Mouse (Mus musculus) heart, embryonic 15.5 days (tissue): ENCODE results near the gene Acap2. TPM values are rescaled to one million over a fixed set of nuclear protein-coding genes. Genes with fewer than 3 reads are reported as not detected.

ENCODE experiments used
- ATAC-seq: fragments of 200-750 bp; cut with Nextera tagmentation; replicated peaks from 2 replicates; pipeline ENCODE4 v1.8.0; 2017; ENCODE audit warnings: low read depth, moderate TSS enrichment; ENCODE audit not compliant: insufficient number of reproducible peaks, insufficient read depth, low FRiP score
- H3K27ac ChIP-seq: fragments of 300-500 bp; sonication (generic); 2 replicates; pipeline ENCODE4 v1.5.1; 2015; ENCODE audit warnings: mild to moderate bottlenecking, inconsistent platforms
- H3K27me3 ChIP-seq: fragments of 300-500 bp; sonication (generic); 2 replicates; pipeline ENCODE4 v1.6.1; 2015; ENCODE audit warnings: inconsistent platforms
- H3K36me3 ChIP-seq: fragments of 300-500 bp; sonication (generic); 2 replicates; pipeline ENCODE4 v1.6.1; 2015; ENCODE audit warnings: mild to moderate bottlenecking, inconsistent platforms
- H3K4me1 ChIP-seq: fragments of 300-500 bp; sonication (generic); replicated peaks from 2 replicates; pipeline ENCODE4 v1.6.1; 2015; ENCODE audit warnings: inconsistent platforms
- H3K4me2 ChIP-seq: fragments of 300-500 bp; sonication (generic); 2 replicates; pipeline ENCODE4 v1.6.1; 2015; ENCODE audit warnings: inconsistent platforms, mild to moderate bottlenecking, moderate library complexity
- H3K4me3 ChIP-seq: fragments of 300-500 bp; sonication (generic); 2 replicates; pipeline ENCODE4 v1.5.1; 2015; ENCODE audit warnings: mild to moderate bottlenecking, inconsistent platforms
- H3K9ac ChIP-seq: fragments of 300-500 bp; sonication (generic); 2 replicates; pipeline ENCODE4 v1.6.1; 2015; ENCODE audit warnings: mild to moderate bottlenecking, inconsistent platforms
- H3K9me3 ChIP-seq: fragments of 300-500 bp; sonication (generic); replicated peaks from 2 replicates; pipeline ENCODE4 v1.6.1; 2016; ENCODE audit warnings: inconsistent platforms
- WGBS: fragments of 180-500 bp; shearing (Covaris S2); methylation state at CpG from one replicate; pipeline ENCODE4 v1.1.7; 2015; ENCODE audit warnings: mixed read lengths; 5-methylcytosine and 5-hydroxymethylcytosine counted together
- polyA plus RNA-seq: library from polyadenylated mRNA; unstranded; fragments of >200 nt; fragmentation: Nextera tagmentation; extraction: Ambion mirVana; gene quantifications from 2 replicates; pipeline ENCODE4 v1.2.1, GENCODE M21; 2015

Acap2 gene
- polyA plus RNA-seq, 1 experiment from 2014 or later: 10.6 TPM

- Histone ChIP-seq H3K9ac (peak overlapping the region; percentile 88), H3K36me3 (no peaks in the 10 kb centered on the region), H3K4me2 (peak overlapping the region; percentile 100), H3K27me3 (no peaks in the 10 kb centered on the region), H3K4me1 (peaks cover 15% of the 10 kb centered on the region), H3K27ac (peak overlapping the region; percentile 94), H3K9me3 (no peaks in the 10 kb centered on the region), H3K4me3 (peak overlapping the region; percentile 94)
- WGBS: under 1% methylated on average over 36 of the region's 36 CpGs
- peak; percentile 61 for ATAC-seq
Measured at GRCm38 (mm10) chr16:31080573-31081051, 120.4 kb downstream of the Acap2 start.

DNA sequence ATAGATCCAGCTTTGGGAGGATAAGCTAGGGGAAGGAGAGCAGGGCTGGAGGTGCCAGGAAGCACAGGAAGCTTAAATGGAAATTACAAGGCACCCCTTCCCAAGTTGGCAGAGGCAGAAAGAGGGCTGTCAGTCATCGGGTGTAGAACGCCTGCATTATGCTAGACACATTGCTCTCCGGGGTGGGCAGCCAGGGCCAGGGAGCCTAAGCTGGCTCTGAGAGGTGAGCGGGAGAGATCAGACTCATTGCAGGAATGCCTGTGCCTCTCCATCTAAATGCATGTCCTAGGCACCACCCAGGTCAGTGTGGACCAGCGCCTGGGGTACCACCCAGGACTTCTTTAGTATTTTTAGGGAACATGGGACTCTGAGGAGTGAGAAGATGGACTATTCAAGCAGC is 123.6 kb downstream of the Acap2 start:
- H3K4me3 ChIP-seq: no peak overlapping the region
- no peaks in the 10 kb centered on the region for H3K9me3 ChIP-seq
- no peak overlapping the region for H3K27ac ChIP-seq
- peaks cover 15% of the 10 kb centered on the region for H3K4me1 ChIP-seq
- ATAC-seq: no peak
- no peaks in the 10 kb centered on the region for H3K27me3 ChIP-seq
- 92% methylated on average over 5 of the region's 5 CpGs for WGBS
- H3K36me3 ChIP-seq: no peaks in the 10 kb centered on the region
- no peak overlapping the region for H3K4me2 ChIP-seq
- H3K9ac ChIP-seq: no peak overlapping the region

- 75% methylated on average over 8 of the region's 8 CpGs for WGBS
- no peaks in the 10 kb centered on the region for H3K27me3 ChIP-seq
- no peak overlapping the region for H3K27ac ChIP-seq
- H3K4me3 ChIP-seq: no peak overlapping the region
- H3K4me1 ChIP-seq: peaks cover 11% of the 10 kb centered on the region
- H3K36me3 ChIP-seq: no peaks in the 10 kb centered on the region
- no peaks in the 10 kb centered on the region for H3K9me3 ChIP-seq
- ATAC-seq: no peak
- no peak overlapping the region for H3K9ac ChIP-seq
- no peak overlapping the region for H3K4me2 ChIP-seq
Measured at GRCm38 (mm10) chr16:31076436-31076835, 124.6 kb downstream of the Acap2 start.

GRCm38 (mm10) chr16:31074324-31074908 is 126.6 kb downstream of the Acap2 start:
- Histone ChIP-seq H3K4me2 (no peak overlapping the region), H3K9me3 (no peaks in the 10 kb centered on the region), H3K27me3 (no peaks in the 10 kb centered on the region), H3K36me3 (no peaks in the 10 kb centered on the region), H3K9ac (no peak overlapping the region), H3K27ac (no peak overlapping the region), H3K4me1 (peaks cover 10% of the 10 kb centered on the region), H3K4me3 (no peak overlapping the region)
- ATAC-seq: no peak
- WGBS: 78% methylated on average over 3 of the region's 3 CpGs

DNA sequence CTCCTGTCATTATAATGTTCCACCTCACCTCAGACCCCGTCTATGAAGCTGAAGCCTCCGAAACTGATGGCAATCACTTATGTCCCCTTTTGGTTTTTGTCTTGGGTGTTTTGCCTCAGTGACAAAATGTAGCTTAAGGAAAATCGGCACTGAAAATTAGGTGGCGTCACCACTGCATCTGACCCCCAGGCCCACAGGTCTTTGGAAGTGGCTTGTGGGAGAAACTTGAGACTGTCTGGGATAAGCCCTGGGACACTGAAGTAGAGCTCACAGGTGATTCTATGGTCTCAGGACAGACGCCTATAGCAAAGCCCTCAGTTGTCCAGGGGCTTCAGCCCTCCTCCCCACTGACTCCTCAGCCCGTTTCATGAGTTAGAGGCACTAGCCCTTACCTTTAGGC is 129.3 kb downstream of the Acap2 start:
- H3K27ac ChIP-seq: no peak overlapping the region
- no peak overlapping the region for H3K9ac ChIP-seq
- no peaks in the 10 kb centered on the region for H3K36me3 ChIP-seq
- ATAC-seq: no peak
- H3K4me2 ChIP-seq: no peak overlapping the region
- peaks cover 15% of the 10 kb centered on the region for H3K4me1 ChIP-seq
- no peaks in the 10 kb centered on the region for H3K27me3 ChIP-seq
- WGBS: 82% methylated on average over 6 of the region's 6 CpGs
- no peaks in the 10 kb centered on the region for H3K9me3 ChIP-seq
- no peak overlapping the region for H3K4me3 ChIP-seq

DNA sequence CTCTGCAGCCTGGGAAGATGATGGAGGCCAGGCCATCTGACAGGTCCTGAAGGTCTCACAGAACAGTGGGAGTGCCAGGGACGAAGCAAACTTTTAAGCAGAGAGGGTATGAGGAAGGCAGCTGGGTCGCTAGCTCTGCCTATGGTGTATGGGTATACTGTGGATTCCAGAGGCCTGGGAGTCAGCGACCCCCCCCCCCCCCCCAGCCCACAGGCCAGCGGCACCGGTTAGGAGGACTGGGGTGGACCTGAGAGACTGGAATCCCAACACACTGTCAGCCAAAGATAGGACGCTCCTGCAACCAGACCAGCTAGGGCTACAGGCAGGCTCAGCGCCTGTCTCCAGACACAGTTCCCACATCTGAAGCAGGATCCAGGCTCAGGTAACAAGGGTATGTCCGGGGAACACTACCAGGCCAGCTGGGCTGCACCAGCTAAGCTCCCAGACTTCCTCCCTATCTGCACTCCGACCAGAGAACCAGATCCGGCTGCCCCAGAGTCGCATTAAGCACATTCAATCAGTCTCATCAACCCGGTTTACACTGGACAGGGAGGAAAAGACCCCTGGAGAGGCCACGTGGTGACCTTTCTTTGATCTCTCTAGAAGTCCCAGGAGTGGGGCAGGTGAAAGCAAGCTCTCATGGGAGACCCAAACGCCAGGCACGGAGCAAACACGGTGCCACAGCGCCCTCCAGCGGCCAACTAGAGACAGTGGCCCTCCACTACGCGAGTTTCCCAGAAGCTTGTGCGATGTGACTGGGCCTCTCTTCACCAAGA is 130.5 kb downstream of the Acap2 start:
- ATAC-seq: peak; percentile 34
- Histone ChIP-seq H3K36me3 (no peaks in the 10 kb centered on the region), H3K4me3 (peak overlapping the region; percentile 17), H3K4me2 (peak overlapping the region; percentile 55), H3K27ac (no peak overlapping the region), H3K9me3 (no peaks in the 10 kb centered on the region), H3K9ac (peak overlapping the region; percentile 14; the same call in 1 of the 2 replicates), H3K4me1 (peaks cover 19% of the 10 kb centered on the region), H3K27me3 (no peaks in the 10 kb centered on the region)
- 11% methylated on average over 21 of the region's 21 CpGs for WGBS

- 78% methylated on average over 14 of the region's 14 CpGs for WGBS
- H3K36me3 ChIP-seq: no peaks in the 10 kb centered on the region
- H3K9ac ChIP-seq: no peak overlapping the region
- H3K4me2 ChIP-seq: no peak overlapping the region
- H3K4me3 ChIP-seq: no peak overlapping the region
- peaks cover 19% of the 10 kb centered on the region for H3K4me1 ChIP-seq
- no peak for ATAC-seq
- no peaks in the 10 kb centered on the region for H3K9me3 ChIP-seq
- H3K27ac ChIP-seq: no peak overlapping the region
- H3K27me3 ChIP-seq: no peaks in the 10 kb centered on the region
Measured at GRCm38 (mm10) chr16:31069211-31070166, 131.6 kb downstream of the Acap2 start.

DNA sequence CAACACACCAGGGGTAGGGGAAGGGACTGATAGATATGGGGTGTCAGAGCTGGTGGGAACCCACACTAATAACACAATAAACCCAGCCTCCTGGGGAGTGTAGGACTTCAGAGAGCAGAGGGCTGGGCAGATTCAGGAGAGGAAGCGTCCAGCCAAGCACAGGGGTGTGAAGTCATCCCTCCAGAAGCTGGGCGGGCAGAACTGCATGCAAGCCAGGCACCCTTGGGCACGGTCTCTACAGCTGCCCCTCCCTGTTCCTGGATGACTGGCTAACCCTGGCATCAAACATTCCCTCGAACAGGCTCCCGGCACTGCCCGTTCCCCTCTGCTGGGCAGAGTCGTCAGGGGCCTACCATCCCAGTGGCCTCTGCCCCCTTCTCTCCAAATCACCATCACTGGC is 132.8 kb downstream of the Acap2 start:
- Histone ChIP-seq H3K9me3 (no peaks in the 10 kb centered on the region), H3K9ac (no peak overlapping the region), H3K36me3 (no peaks in the 10 kb centered on the region), H3K27me3 (no peaks in the 10 kb centered on the region), H3K4me3 (no peak overlapping the region), H3K4me1 (peaks cover 19% of the 10 kb centered on the region), H3K27ac (no peak overlapping the region), H3K4me2 (no peak overlapping the region)
- 88% methylated on average over 7 of the region's 7 CpGs for WGBS
- no peak for ATAC-seq

DNA sequence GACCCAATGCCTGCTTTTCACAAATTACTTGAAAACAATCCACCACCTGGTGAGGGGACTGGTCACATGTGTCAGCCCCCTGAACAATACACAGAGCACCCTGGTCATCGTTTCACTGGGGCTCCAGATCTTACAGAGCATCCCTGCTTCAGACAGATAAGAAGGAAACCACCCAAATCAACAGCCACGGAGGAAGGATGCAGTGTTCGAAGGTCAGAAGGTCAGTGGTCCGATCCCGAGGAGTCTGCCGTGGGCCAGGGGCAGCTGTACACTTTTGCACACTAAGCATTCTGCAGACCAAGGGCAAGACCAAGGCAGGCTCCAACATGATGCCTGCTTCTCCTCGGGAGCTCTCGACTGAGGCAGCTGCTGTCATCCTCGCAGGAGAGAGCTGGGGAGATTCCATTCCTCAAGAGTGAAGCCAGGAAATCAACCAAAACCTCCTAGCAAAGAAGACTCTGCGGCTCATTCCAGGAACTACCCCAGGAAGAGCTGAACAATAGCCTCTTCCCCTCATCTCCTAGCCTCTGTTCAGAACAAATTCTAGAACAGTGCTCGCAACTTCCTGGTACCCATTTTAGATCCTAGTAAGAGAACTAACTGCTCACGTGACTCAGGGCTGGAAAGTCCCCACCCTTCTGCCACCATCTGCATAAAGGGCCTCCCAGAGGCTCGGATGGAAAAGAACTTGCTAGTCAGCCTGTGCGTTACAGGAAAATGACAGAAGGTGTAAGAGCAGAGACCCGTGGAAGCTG is 134.5 kb downstream of the Acap2 start:
- WGBS: 33% methylated on average over 15 of the region's 15 CpGs
- Histone ChIP-seq H3K4me1 (peaks cover 21% of the 10 kb centered on the region), H3K27ac (peak overlapping the region; percentile 80), H3K9me3 (no peaks in the 10 kb centered on the region), H3K36me3 (no peaks in the 10 kb centered on the region), H3K4me2 (peak overlapping the region; percentile 17; the same call in 1 of the 2 replicates), H3K9ac (no peak overlapping the region), H3K27me3 (no peaks in the 10 kb centered on the region), H3K4me3 (no peak overlapping the region)
- no peak for ATAC-seq

DNA sequence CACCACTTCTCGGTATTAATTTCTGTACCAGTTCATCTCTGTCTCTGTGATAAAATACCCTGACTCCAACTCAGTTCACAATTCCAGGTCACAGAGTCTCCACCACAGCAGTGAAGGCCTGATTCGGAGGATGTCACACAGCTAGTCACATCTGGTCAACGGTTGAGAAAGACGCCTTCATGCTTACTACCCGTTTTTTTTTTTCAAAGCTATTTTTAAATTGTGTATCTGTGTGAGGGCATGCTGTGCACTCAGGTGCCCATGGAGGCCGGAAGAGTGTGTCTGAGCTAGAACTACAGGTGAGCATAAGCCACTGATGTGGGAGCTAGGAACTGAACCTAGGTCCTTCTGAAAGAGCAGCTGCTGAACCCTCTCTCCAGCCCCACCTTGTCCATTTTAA is 136.3 kb downstream of the Acap2 start:
- no peak overlapping the region for H3K4me2 ChIP-seq
- H3K9me3 ChIP-seq: no peaks in the 10 kb centered on the region
- H3K36me3 ChIP-seq: no peaks in the 10 kb centered on the region
- ATAC-seq: no peak
- no peak overlapping the region for H3K4me3 ChIP-seq
- WGBS: 78% methylated on average over 6 of the region's 6 CpGs
- no peaks in the 10 kb centered on the region for H3K27me3 ChIP-seq
- no peak overlapping the region for H3K9ac ChIP-seq
- H3K27ac ChIP-seq: peak overlapping the region; percentile 80; the same call in 1 of the 2 replicates
- H3K4me1 ChIP-seq: peaks cover 11% of the 10 kb centered on the region
